Mouse (Mus musculus): ENCODE results near the gene Bglap2. TPM values are rescaled to one million over a fixed set of nuclear protein-coding genes. Genes with fewer than 3 reads are reported as not detected.

The Bglap2 gene
- total RNA-seq (2023), result not detected

GRCm38 (mm10) chr3:88378599-88378998, at the start of gene Bglap2:
TSS of gene Bglap2 (minus strand) at chr3:88378699.

DNA sequence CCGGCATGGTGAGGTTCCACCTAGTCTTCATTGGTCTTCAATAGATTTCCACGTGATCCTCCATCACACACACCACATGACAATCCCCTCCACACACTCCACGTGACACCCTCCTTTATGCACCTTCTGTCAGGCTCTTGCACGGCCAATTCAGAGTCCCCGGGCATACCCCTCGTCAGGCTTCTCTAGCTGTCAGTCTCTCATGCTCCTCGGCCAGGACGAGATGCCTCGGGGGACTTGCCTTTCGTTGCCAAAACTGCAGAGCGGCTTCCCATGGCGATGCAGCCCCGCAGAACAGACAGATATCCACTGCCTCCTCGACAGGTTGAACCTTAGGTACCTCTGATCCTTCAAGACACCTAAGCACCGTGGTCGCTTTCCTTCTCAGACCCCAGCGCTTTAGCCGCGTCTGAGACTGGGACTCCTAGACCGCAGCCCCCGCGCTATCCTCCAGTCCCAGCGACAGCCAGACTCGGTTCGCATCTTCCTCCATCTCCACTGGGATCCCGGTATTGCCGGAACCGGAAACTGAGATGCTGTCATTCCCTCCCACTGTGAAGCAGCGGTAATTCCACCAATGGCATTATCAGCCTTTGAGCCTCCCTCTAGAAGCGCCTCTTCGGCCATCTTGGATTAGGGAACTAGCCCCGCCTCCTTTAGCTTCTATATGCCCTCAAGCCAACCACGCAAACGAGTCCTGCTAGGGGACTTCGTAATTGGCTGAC, 46.3 kb upstream of the Bglap2 start, which contains the start of gene Slc25a44:
Gene Slc25a44, minus strand, starts transcription at position 535 of the 725 bp plus-strand sequence.

DNA sequence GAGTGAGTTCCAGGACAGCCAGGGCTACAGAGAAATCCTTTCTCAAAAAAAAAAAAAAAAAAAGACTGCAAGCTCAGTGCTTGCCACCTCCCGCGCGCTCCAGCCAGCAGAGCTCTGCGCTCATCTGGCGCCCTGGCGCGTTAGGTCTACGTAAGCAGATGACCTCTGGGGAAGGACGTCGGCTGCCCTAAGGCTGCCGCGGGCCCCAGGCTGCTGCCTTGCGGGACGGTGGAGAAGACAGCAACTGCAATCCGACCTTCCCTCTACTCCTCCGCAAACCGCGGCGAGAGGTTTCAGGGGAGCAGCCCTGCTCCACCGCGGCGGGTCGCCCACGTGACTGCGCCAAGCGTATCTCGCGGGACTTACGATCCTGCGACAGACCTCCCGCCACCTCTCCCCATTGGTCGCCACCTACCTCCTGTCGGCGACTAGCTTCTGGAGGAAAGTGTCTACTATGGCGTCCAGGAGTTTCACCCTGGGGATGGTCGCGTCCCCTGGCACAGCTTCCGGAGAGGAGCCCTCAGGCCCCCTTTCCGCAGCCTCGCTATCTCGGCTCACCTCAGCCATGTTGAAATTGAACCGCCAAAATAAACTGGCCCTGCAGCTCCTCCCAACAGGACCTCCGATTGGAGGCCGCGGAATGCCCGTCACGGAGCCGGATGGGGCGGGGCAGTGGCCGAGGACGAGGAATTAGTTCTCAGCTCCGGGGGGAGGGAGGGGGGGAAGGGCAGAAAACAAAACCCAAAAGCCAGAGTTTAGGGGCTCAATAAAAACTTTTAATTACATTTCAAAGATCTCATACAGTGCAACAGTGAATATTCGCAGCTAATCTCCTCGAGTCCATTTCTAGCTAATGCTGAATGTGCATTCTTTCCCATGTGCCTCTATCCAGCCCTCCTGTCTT, 31.5 kb upstream of the Bglap2 start, which contains the start of gene Pmf1:
Gene Pmf1, minus strand, starts transcription at position 591 of the 904 bp plus-strand sequence.

GRCm38 (mm10) chr3:88384364-88384763, 5.9 kb upstream of the Bglap2 start, which contains the start of gene Bglap:
TSS of gene Bglap (minus strand) at chr3:88384464.

GRCm38 (mm10) chr3:88372643-88373042, 5.9 kb downstream of the Bglap2 start, which contains the start of gene Bglap3:
TSS of gene Bglap3 (minus strand) at chr3:88372743.

DNA sequence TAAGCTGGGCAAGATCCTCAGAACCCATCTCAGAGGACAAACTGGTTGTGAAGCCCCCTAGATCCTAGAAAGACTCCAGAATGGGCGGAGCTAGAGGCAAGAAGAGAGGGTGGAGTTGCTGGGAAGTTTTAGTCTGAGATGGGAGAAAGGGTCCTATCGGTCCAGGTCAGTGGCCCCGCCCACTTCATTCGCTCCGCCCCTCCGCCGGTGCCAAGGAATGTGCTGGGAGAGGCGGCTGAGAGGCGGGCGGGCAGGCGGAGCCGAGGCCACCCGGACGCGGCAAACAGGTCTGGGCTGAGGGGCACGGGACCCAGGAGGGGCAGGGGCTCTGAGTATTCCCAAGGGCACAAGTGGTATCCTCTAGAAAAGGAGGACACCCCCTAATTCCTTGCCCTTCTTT, 14.2 kb downstream of the Bglap2 start, which contains the start of gene Paqr6:
Gene Paqr6, plus strand, starts transcription at position 248 of the 400 bp plus-strand sequence.

DNA sequence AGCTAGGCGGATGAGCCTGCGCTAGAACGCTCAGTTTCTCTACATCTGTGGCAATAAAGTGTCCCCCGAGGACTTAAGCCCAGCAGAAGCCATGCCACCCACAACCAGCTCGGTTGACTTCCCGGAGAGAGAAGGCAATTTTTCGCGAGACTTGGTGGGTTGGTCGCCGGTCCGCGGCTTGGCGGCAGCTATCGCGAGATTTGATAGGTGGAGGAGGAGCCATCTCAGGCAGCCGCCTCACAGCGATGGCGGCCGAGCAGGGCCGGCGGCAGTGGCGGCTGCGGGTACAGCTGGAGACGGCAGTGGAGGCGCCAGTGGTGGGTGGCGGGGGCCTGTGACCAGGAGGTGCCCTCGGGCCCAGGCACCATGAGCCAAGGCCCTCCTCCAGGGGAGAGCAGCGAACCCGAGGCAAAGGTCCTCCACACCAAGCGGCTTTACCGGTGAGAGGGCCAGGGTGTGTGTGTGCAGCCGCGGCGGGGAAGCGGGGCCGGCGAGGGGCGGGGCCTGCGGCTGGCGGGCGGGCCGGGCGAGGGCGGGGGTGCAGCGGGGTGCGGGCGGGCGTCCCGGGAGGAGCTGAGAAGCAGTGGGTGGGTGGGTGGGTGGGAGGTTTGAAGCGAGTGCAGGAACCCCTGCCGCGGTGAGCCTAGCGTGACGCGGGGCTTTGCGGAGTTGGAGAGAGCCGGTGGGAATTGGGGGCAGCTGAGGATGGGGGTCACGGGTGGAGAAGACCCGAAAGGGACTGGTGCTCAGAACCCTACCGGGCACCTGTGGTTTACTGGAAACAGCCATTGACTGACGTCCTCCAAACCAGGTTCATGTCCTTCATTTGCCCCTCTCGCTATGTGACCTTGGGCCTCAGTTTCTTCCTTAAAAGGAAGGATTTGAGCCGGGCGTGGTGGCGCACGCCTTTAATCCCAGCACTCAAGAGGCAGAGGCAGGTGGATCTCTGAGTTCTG, 42.2 kb downstream of the Bglap2 start, which contains the start of the genes Tmem79 and Smg5:
Gene Tmem79, minus strand, starts transcription at position 91 of the 956 bp plus-strand sequence.
Gene Smg5, plus strand, starts transcription at position 203 of the 956 bp plus-strand sequence.

Other genes starting within 250 kb of the Bglap2 start
- gene Mef2d, start 236.3 kb downstream of the Bglap2 start, total RNA-seq (2023), result 452 TPM
- not detected for gene Rhbg, start 124.0 kb downstream of the Bglap2 start, total RNA-seq (2023)
- not detected for gene Gm38392, start 91.5 kb downstream of the Bglap2 start, total RNA-seq (2023)
- gene Tsacc, start 81.7 kb downstream of the Bglap2 start, total RNA-seq (2023), result 5.1 TPM
- gene Cct3, start 81.6 kb downstream of the Bglap2 start, total RNA-seq (2023), result 177 TPM
- 96.6 TPM for gene Glmp, start 53.7 kb downstream of the Bglap2 start, total RNA-seq (2023)
- 0.62 TPM for gene Tmem79, start 42.6 kb downstream of the Bglap2 start, total RNA-seq (2023)
- 131 TPM for gene Smg5, start 42.4 kb downstream of the Bglap2 start, total RNA-seq (2023)
- gene Paqr6, start 14.1 kb downstream of the Bglap2 start, total RNA-seq (2023), result not detected
- not detected for gene Bglap3, start 6.0 kb downstream of the Bglap2 start, total RNA-seq (2023)
- not detected for gene Bglap, start 5.8 kb upstream of the Bglap2 start, total RNA-seq (2023)
- 49.6 TPM for gene Pmf1, start 31.6 kb upstream of the Bglap2 start, total RNA-seq (2023)
- 17.2 TPM for gene Slc25a44, start 46.4 kb upstream of the Bglap2 start, total RNA-seq (2023)
- gene Sema4a, start 82.5 kb upstream of the Bglap2 start, total RNA-seq (2023), result 87.3 TPM
- 33.3 TPM for gene Lmna, start 131.3 kb upstream of the Bglap2 start, total RNA-seq (2023)
- 2.3 TPM for gene Mex3a, start 153.7 kb upstream of the Bglap2 start, total RNA-seq (2023)
- gene Rab25, start 169.6 kb upstream of the Bglap2 start, total RNA-seq (2023), result not detected
- gene Lamtor2, start 174.4 kb upstream of the Bglap2 start, total RNA-seq (2023), result 60.5 TPM
- 48.9 TPM for gene Ubqln4, start 175.1 kb upstream of the Bglap2 start, total RNA-seq (2023)
- gene Ssr2, start 197.2 kb upstream of the Bglap2 start, total RNA-seq (2023), result 61.2 TPM
- 137 TPM for gene Arhgef2, start 227.3 kb upstream of the Bglap2 start, total RNA-seq (2023)